Mouse (Mus musculus) liver, embryonic 11.5 days (tissue): ENCODE measurements at regions not wholly inside any gene's neighbourhood (a gene's known extent, or its start where the extent isn't known, plus 50 kb on each side); places are given as distances from the start of the nearest gene placed in this dataset.
"Not testable (repeated sequence)": the region's sequence is repeated elsewhere in the genome, so short reads cannot be mapped to it uniquely, and the experiment has no call there.

Experiments used
- ATAC-seq: fragments of 200-750 bp; cut with Nextera tagmentation; replicated peaks from 2 replicates; pipeline ENCODE4 v1.8.0; 2017; ENCODE audit warnings: moderate number of reproducible peaks, mild to moderate bottlenecking, moderate TSS enrichment, moderate library complexity; ENCODE audit not compliant: low FRiP score
- DNase-seq: peaks from one replicate; pipeline ENCODE4 v3.0.0-alpha.2; 2017; ENCODE audit warnings: low spot score
- H3K27ac ChIP-seq: fragments of 300-500 bp; sonication (generic); 2 replicates; pipeline ENCODE4 v1.5.1; 2014; ENCODE audit warnings: mild to moderate bottlenecking, low read depth, low read length, control low read depth
- H3K27me3 ChIP-seq: fragments of 300-500 bp; sonication (generic); replicated peaks from 2 replicates; pipeline ENCODE4 v1.6.1; 2014; ENCODE audit warnings: low read length, mixed read lengths; ENCODE audit not compliant: control insufficient read depth, insufficient read depth
- H3K36me3 ChIP-seq: fragments of 300-500 bp; sonication (generic); 2 replicates; pipeline ENCODE4 v1.6.1; 2014; ENCODE audit warnings: mild to moderate bottlenecking, low read length, moderate library complexity, mixed read lengths; ENCODE audit not compliant: control insufficient read depth, insufficient read depth
- H3K4me1 ChIP-seq: fragments of 300-500 bp; sonication (generic); replicated peaks from 2 replicates; pipeline ENCODE4 v1.6.1; 2014; ENCODE audit warnings: low read length, mixed read lengths; ENCODE audit not compliant: control insufficient read depth, insufficient read depth
- H3K4me2 ChIP-seq: fragments of 300-500 bp; sonication (generic); 2 replicates; pipeline ENCODE4 v1.6.1; 2014; ENCODE audit warnings: mild to moderate bottlenecking, control low read depth, moderate library complexity
- H3K4me3 ChIP-seq: fragments of 300-500 bp; sonication (generic); 2 replicates; pipeline ENCODE4 v1.5.1; 2014; ENCODE audit warnings: low read depth, low read length, control low read depth
- H3K9ac ChIP-seq: fragments of 300-500 bp; sonication (generic); 2 replicates; pipeline ENCODE4 v1.6.1; 2014; ENCODE audit warnings: low read depth, low read length, control low read depth
- H3K9me3 ChIP-seq: fragments of 300-500 bp; sonication (generic); 2 replicates; pipeline ENCODE4 v1.6.1; 2016; ENCODE audit warnings: low read length, inconsistent platforms, mixed read lengths; ENCODE audit not compliant: control insufficient read depth
- WGBS: fragments of 180-500 bp; shearing (Covaris S2); extraction: QIAGEN DNeasy Blood & Tissue Kit; methylation state at CpG from one replicate; pipeline ENCODE4 v1.1.7; 2014; 5-methylcytosine and 5-hydroxymethylcytosine counted together

- H3K36me3 ChIP-seq, result no peaks in the 10 kb centered on the region
- H3K9me3 ChIP-seq, result no peaks in the 10 kb centered on the region
- no peak overlapping the region for H3K27ac ChIP-seq
- no peak for ATAC-seq
- H3K9ac ChIP-seq, result no peak overlapping the region
- H3K4me2 ChIP-seq, result no peak overlapping the region
- no peaks in the 10 kb centered on the region for H3K4me1 ChIP-seq
- no peaks in the 10 kb centered on the region for H3K27me3 ChIP-seq
- no peak for DNase-seq
- no peak overlapping the region for H3K4me3 ChIP-seq
- 34% methylated on average over 2 of the region's 2 CpGs for WGBS
These were observed 171.1 kb upstream of the 2610301B20Rik start for GRCm38 (mm10) chr4:10703212-10703611.

GRCm38 (mm10) chr4:10707016-10707657 lies 167.2 kb upstream of the 2610301B20Rik start:
- Histone ChIP-seq H3K9ac (no peak overlapping the region), H3K4me3 (no peak overlapping the region), H3K4me2 (no peak overlapping the region), H3K9me3 (no peaks in the 10 kb centered on the region), H3K27me3 (no peaks in the 10 kb centered on the region), H3K36me3 (no peaks in the 10 kb centered on the region), H3K27ac (no peak overlapping the region), H3K4me1 (no peaks in the 10 kb centered on the region)
- WGBS, result 70% methylated on average over 7 of the region's 7 CpGs
- ATAC-seq (no peak), DNase-seq (no peak)

GRCm38 (mm10) chr4:10707658-10708056 lies 166.6 kb upstream of the 2610301B20Rik start:
- H3K9ac ChIP-seq, result no peak overlapping the region
- H3K27ac ChIP-seq, result no peak overlapping the region
- H3K4me3 ChIP-seq, result no peak overlapping the region
- no peak overlapping the region for H3K4me2 ChIP-seq
- no peaks in the 10 kb centered on the region for H3K27me3 ChIP-seq
- 35% methylated on average over 2 of the region's 2 CpGs for WGBS
- H3K9me3 ChIP-seq, result no peaks in the 10 kb centered on the region
- no peaks in the 10 kb centered on the region for H3K36me3 ChIP-seq
- DNase-seq (no peak), ATAC-seq (no peak)
- H3K4me1 ChIP-seq, result no peaks in the 10 kb centered on the region

GRCm38 (mm10) chr4:10711939-10712533 lies 162.3 kb upstream of the 2610301B20Rik start:
- H3K9me3 ChIP-seq, result no peaks in the 10 kb centered on the region
- no peak overlapping the region for H3K4me2 ChIP-seq
- H3K4me3 ChIP-seq, result no peak overlapping the region
- no peak for ATAC-seq
- H3K27me3 ChIP-seq, result no peaks in the 10 kb centered on the region
- H3K36me3 ChIP-seq, result no peaks in the 10 kb centered on the region
- no peak for DNase-seq
- no peak overlapping the region for H3K9ac ChIP-seq
- no peak overlapping the region for H3K27ac ChIP-seq
- 76% methylated on average over 11 of the region's 11 CpGs for WGBS
- no peaks in the 10 kb centered on the region for H3K4me1 ChIP-seq

- H3K36me3 ChIP-seq, result no peaks in the 10 kb centered on the region
- no peak overlapping the region for H3K4me2 ChIP-seq
- no peak for ATAC-seq
- no peaks in the 10 kb centered on the region for H3K4me1 ChIP-seq
- H3K4me3 ChIP-seq, result no peak overlapping the region
- H3K27ac ChIP-seq, result no peak overlapping the region
- no peak overlapping the region for H3K9ac ChIP-seq
- 77% methylated on average over 4 of the region's 4 CpGs for WGBS
- H3K9me3 ChIP-seq, result no peaks in the 10 kb centered on the region
- no peak for DNase-seq
- H3K27me3 ChIP-seq, result no peaks in the 10 kb centered on the region
These were observed 151.0 kb upstream of the 2610301B20Rik start for GRCm38 (mm10) chr4:10723341-10723740.

GRCm38 (mm10) chr4:10727894-10728293 lies 146.4 kb upstream of the 2610301B20Rik start:
- Histone ChIP-seq H3K27ac (no peak overlapping the region), H3K4me2 (no peak overlapping the region), H3K9me3 (no peaks in the 10 kb centered on the region), H3K9ac (no peak overlapping the region), H3K4me1 (no peaks in the 10 kb centered on the region), H3K36me3 (no peaks in the 10 kb centered on the region), H3K27me3 (no peaks in the 10 kb centered on the region), H3K4me3 (no peak overlapping the region)
- 77% methylated on average over 3 of the region's 3 CpGs for WGBS
- ATAC-seq, result no peak
- no peak for DNase-seq

GRCm38 (mm10) chr4:10745207-10745606 lies 129.1 kb upstream of the 2610301B20Rik start:
- H3K4me1 ChIP-seq, result no peaks in the 10 kb centered on the region
- H3K27ac ChIP-seq, result no peak overlapping the region
- H3K4me3 ChIP-seq, result no peak overlapping the region
- ATAC-seq, result no peak
- no peaks in the 10 kb centered on the region for H3K27me3 ChIP-seq
- no peak overlapping the region for H3K4me2 ChIP-seq
- no peak for DNase-seq
- no peak overlapping the region for H3K9ac ChIP-seq
- H3K9me3 ChIP-seq, result no peaks in the 10 kb centered on the region
- H3K36me3 ChIP-seq, result no peaks in the 10 kb centered on the region
- WGBS, result 76% methylated on average over 3 of the region's 3 CpGs

- Histone ChIP-seq H3K9me3 (no peaks in the 10 kb centered on the region), H3K4me3 (no peak overlapping the region), H3K9ac (no peak overlapping the region), H3K27me3 (no peaks in the 10 kb centered on the region), H3K4me2 (no peak overlapping the region), H3K36me3 (no peaks in the 10 kb centered on the region), H3K27ac (no peak overlapping the region), H3K4me1 (no peaks in the 10 kb centered on the region)
- ATAC-seq (no peak), DNase-seq (no peak)
- 76% methylated on average over 8 of the region's 8 CpGs for WGBS
These were observed 125.5 kb upstream of the 2610301B20Rik start for GRCm38 (mm10) chr4:10748816-10749215.

- ATAC-seq, H3K4me2 ChIP-seq: not testable (repeated sequence)
- WGBS, result 82% methylated on average over 6 of the region's 6 CpGs
These were observed 123.8 kb upstream of the 2610301B20Rik start for GRCm38 (mm10) chr4:10750377-10751062.

More at GRCm38 (mm10) chr4:10750377-10751062, 123.8 kb upstream of the 2610301B20Rik start:
- not testable (repeated sequence) for H3K9me3 ChIP-seq, H3K36me3 ChIP-seq, DNase-seq, H3K27ac ChIP-seq, H3K9ac ChIP-seq, H3K4me1 ChIP-seq, H3K4me3 ChIP-seq, H3K27me3 ChIP-seq
